Mouse (Mus musculus) heart, postnatal 14 days (tissue): ENCODE results near the gene Grk6. TPM values are rescaled to one million over a fixed set of nuclear protein-coding genes. Genes with fewer than 3 reads are reported as not detected.

ENCODE experiments used
- DNase-seq, 2 experiments: peaks; one replicate each; pipeline ENCODE4 v3.0.0; 2021 to 2022
- intact Hi-C: fragments of 180-260 bp; cut with DNase I; formaldehyde crosslinking; loops from one replicate; pipeline ENCODE4 v1.15.1; 2025
- total RNA-seq, 2 experiments: library from RNA; stranded (reverse); gene quantifications; 2 replicates each; pipeline ENCODE4 v1.2.3; 2021

The Grk6 gene
- total RNA-seq, 2 experiments from 2014 or later, result 24.3 to 27.2 TPM

GRCm38 (mm10) chr13:55477492-55477891 is 32.6 kb downstream of the Grk6 start:
- intact Hi-C loops, result no loop called here

DNA sequence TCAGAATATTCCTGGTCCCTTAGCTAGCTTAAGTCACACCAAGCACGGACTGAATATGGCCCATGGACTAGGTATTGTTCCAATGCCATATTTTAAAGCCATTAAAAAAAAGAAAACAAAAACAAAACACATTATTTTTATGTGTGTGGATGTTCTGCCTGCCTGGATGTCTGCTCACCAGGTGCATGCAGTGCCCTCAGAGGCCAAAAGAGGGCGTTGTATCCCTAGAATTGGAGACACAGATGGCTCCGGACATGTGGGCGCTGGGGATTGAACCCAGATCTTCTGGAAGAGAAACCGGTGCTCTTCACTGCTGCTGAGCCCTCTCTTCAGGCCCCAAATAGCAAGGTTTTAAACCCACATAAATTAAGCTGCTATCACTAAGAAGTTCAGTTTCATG is 33.2 kb downstream of the Grk6 start:
- peak in 1 of 2 experiments; percentile 53 for DNase-seq
- intact Hi-C loops, result loop anchor here (2.0 kb wide), 1 partner anchor 37 kb away; no protein-coding TSS in a partner anchor

More at GRCm38 (mm10) chr13:55477492-55477891, 32.6 kb downstream of the Grk6 start:
- no peak for DNase-seq

GRCm38 (mm10) chr13:55479008-55479407 is 34.1 kb downstream of the Grk6 start:
- DNase-seq, result peak in 1 of 2 experiments; percentile 43

DNA sequence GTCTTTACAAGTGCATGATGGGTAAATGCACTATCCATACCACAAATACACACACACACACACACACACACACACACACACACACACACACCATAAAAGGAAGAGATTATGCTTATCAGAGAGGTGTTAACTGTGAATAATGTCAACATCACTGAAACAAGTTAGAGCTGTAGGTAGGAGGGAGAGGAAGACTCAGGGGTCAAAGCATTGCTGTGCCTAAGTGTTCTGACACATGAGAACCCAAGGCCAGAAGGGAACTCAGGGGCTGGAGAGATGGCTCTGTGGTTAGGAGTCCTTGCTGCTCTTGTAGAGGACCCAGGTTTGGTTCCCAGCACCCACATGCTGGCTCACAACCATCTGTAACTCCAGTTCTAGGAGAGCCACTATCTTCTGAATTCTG is 35.1 kb downstream of the Grk6 start:
- intact Hi-C loops, result loop anchor here (2.0 kb wide), 1 partner anchor 35 kb away; no protein-coding TSS in a partner anchor
- no peak for DNase-seq

More at GRCm38 (mm10) chr13:55479008-55479407, 34.1 kb downstream of the Grk6 start:
- intact Hi-C loops, result loop anchor here (2.0 kb wide), 1 partner anchor 36 kb away; no protein-coding TSS in a partner anchor

DNA sequence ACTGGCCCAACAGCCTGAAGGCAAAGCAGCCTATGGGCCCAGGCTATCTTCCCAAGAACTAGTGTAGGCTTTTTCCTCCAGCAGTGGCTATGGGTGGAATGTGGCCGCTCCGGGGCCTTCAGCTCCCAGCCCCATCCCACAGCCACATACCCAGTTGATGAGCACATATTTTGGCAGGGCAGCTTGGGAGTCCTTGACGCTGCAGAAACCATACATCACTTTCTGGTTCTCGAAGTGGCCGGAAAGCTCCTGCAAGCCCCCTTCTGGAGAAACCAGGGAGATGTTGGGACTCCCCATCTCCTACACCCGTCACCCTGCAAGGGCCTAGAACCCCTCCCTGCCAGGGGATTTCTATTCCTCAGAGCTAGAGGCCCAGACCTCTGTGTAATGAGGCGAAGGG is 37.7 kb downstream of the Grk6 start:
- intact Hi-C loops, result no loop called here
- DNase-seq, result peak in 1 of 2 experiments; percentile 52

- no peak for DNase-seq
- intact Hi-C loops, result no loop called here
Measured at GRCm38 (mm10) chr13:55483071-55483470, 38.2 kb downstream of the Grk6 start.

DNA sequence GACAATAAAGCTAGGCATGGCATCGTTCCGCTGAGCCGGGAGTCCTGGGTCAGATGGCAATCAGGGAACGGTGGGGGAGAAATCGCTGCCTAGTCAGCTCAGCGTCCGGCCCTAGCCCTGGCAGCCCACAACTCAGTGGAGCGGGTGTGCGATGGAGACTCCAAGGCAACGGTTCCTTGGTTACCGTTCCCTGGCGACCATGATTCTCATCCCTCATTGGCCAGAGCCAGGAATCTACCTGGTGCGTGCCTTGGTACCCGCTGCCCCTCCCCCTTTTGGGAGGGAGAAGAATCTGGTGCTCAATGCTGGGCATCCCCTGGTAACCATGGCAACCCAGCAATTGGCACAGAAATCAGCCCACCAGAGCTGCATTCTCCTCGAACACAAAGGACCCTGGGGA is 38.7 kb downstream of the Grk6 start:
- no peak for DNase-seq
- intact Hi-C loops, result no loop called here

DNA sequence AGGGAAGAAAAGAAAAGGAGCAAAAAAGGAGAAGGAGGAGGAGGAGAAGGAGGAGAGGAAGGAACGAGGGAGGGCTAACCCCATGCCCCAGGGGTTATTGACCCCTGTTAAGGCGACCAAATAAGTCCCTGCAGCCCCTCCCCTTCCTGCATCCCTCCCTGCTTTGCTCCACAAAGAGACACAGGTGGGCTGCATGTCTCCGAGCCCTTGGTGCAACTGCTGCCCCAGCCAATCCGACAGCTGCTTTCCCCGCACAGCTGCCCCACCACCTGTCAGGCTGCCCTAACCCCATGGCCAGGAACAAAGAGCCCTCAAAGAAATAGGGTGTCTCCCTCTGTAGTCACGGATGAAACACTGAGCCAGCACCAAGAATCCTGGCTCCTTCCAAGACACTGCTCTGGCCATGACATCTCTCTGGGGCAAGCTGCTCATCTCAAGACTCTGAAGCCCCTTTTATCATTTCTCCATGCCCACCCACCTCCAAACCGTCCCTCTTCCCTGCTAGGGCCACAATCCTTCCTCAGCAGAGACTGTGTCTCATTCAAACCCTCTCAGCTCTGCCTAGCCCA is 39.7 kb downstream of the Grk6 start:
- intact Hi-C loops, result no loop called here
- DNase-seq, result no peak

GRCm38 (mm10) chr13:55486029-55486794 is 41.3 kb downstream of the Grk6 start:
- intact Hi-C loops, result no loop called here
- DNase-seq, result peak; percentile 49 to 50

DNA sequence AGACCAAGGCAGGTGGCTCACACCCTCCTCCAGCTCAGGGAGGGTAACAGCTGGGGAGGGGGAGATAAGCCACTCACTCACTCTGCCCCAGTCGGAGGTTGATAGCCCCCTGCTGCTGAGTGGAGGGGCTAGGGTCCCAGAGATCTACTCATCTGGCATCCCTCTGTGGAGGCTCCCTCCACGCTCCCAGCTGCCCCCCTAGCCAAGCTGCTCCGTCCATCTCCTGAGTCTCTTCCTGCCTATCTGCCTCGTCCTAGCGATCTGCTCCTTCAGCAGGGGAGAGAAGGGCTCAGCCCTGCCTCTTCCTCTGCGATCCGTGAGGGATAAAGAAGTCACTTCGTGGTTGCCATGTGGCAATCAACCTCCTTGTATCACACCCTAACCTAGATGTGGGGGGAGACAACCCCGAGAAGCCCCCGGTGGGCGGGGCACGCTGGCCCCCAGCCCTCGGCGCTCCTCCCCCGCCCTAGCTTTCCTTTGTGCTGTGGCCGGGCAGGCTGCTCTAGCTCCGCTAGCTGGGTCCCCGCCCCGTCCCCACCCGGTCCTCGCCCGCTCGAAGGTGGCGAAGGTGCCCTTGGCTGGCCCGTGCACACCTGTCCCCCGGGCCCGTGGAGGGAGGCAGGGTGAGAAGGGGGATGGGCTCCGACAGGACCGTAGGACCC is 42.2 kb downstream of the Grk6 start:
- intact Hi-C loops, result no loop called here
- peak; percentile 50 to 54 for DNase-seq

GRCm38 (mm10) chr13:55487578-55488498 is 43.0 kb downstream of the Grk6 start, which contains the start of gene Dbn1:
Gene Dbn1, minus strand, starts transcription at chr13:55488111.
- DNase-seq, result peak; percentile 65 to 72
- intact Hi-C loops, result loop anchor here (2.0 kb wide), 1 partner anchor 15 kb away; no protein-coding TSS in a partner anchor

DNA sequence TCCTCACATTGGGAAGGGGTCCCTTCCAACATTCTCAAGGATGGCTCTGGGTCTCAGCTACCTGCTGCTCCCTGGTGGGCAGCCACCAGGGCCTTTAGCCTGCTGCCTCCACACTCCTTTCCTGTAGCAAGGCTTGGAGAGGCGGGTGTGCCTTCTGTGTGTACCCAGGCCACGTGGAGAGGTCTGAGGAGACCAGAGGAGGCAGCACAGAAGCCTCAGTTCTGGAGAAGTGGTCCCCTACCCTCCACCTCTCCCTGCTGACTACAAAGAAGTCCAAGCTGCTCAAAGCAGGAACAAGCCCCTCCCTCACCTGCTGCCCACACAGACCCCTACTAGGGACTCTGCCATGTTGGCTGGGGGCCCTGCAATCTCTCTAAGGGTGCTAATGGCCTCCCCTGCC is 49.4 kb downstream of the Grk6 start:
- DNase-seq, result no peak
- intact Hi-C loops, result no loop called here

DNA sequence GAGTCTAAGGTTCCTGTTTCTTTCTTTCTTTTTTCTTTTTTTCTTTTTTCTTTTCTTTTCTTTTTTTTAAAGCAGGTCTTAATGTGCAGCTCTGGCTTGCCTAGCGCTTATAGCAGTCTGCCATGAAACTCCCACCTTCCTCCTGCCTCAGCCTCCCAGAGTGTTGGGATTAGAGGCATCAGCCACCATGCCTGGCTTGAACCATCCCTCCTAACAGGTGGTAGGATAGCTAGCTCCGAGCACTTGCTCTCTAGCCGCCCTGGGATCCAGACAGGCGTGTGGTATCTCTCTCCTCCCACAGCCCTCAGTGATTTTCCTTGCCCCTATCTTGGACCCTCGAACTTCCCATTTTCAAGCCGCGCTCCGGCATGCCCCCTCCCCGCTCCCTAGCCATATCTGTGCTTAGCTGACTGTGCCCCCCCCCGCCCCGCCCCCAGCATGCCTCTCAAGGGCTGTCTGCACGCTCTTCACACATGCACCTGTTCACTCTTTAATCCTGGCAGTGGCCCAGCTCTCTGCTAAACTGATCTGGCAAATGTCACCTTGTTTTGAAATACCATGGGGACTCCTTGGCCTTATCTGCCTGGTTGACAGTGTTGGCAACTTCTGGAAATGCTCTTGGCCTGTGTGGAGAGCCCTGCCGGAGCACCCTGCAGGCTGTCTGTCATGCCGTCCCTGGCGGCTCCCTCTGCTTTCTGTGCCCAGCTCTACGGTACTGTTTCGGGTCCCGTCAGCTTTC is 50.2 kb downstream of the Grk6 start:
- peak; percentile 56 to 77 for DNase-seq
- intact Hi-C loops, result no loop called here

DNA sequence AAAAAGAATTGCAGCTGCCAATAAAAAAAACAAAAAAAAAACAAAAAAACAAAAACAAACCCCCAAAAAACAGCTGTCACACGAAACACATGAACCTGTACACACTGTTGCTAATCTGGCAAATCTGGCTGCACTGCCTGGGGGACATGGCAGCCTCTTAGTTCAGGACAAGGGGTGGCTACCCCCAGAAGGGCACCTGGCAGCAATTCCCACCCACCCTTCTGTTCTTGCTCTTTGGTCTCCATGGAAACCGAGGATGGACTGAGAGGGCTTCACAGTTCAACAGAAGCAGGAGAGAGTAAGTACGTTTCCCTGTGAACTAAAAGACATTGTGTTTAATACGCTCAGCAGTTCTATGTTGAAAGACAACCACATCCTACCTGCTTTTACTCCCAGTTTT is 50.8 kb downstream of the Grk6 start:
- intact Hi-C loops, result no loop called here
- no peak for DNase-seq

- intact Hi-C loops, result no loop called here
- DNase-seq, result no peak
Measured at GRCm38 (mm10) chr13:55496661-55497060, 51.8 kb downstream of the Grk6 start.

DNA sequence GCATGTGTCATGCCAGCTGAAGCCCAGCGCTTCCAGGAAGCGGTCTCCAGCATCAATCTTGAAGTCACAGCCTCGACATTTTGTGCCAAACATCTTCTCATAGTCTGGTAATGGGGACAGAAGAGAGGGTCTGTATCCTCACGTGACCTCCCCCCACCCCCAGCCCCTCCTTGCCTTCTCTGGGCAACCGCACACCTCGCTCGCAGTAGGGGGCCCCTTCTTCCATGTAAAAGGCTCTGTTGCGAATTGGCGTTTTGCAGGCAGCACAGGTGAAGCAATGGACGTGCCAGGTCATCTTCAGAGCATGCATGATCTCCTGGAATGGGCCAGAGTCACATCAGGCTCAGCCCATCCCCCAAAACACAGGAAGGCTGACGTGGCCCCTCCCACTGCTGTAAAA is 54.0 kb downstream of the Grk6 start:
- intact Hi-C loops, result no loop called here
- no peak for DNase-seq

DNA sequence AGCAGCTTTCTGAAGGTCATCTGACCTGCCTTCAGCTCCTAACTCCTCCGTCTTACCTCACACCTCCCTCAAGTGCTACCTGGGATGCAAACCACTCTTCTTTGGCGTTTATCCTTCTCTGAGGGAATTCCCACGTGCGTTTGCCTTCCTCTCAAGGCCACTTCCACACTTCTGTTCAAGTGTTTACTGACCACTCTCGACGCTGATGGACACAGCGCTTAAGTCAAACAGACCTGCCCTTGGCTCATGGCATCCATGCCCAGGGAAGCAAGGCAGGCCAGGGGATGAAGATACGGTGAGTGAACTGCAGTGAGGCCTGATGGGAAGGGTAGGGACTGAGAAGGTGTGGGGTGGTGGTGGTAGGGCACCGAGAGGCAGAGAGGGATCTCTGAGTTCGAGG is 55.7 kb downstream of the Grk6 start:
- no peak for DNase-seq
- intact Hi-C loops, result no loop called here

DNA sequence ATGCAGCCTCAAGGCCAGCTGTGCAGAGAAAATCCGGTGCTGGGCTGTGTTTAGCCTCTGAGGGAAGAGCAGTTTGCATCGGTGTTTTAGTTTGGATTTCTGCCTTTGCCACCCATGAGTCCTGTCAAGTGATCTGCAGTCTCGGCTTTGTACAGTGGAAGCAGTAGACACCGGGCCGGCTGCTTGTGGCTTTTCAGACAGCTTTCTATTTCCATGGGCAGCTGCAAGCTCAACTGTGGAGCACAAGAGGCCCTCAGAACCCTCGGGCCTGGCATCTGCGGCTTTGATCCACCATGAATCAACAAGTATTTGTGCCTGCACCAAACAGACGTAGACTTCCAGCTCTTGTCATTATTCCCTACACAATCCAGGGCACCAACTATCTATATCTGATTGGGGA is 57.5 kb downstream of the Grk6 start:
- intact Hi-C loops, result loop anchor here (2.0 kb wide), 1 partner anchor 14 kb away; the partner anchor contains the start of gene Dbn1
- no peak for DNase-seq

- DNase-seq, result no peak
- intact Hi-C loops, result no loop called here
Measured at GRCm38 (mm10) chr13:55504390-55504789, 59.5 kb downstream of the Grk6 start.
